Mouse (Mus musculus): ENCODE results near the gene Fblim1. TPM values are rescaled to one million over a fixed set of nuclear protein-coding genes. Genes with fewer than 3 reads are reported as not detected.

Fblim1 gene
- polyA plus RNA-seq, 1 experiment from 2014 or later: 90.1 TPM

- ATAC-seq: no peak
- in situ Hi-C loops (cut with MboI; ENCODE audit: low pct_unique_long_range_greater_than_20kb): no loop called here
Observed at GRCm38 (mm10) chr4:141541851-141542250, 64.0 kb downstream of the Fblim1 start.

GRCm38 (mm10) chr4:141540844-141541243 lies 65.1 kb downstream of the Fblim1 start:
- CTCF ChIA-PET: interaction anchor here (1.5 kb wide), 1 partner anchor 110 kb away, joined by 3 read pairs; no protein-coding TSS in a partner anchor
- POLR2A ChIA-PET: no interaction called here
- H3K27me3 ChIP-seq: no peaks in the 10 kb centered on the region
- in situ Hi-C loops (cut with MboI; ENCODE audit: low pct_unique_long_range_greater_than_20kb): no loop called here
- DNase-seq (ENCODE audit: low read depth, low spot score) (no peak), ATAC-seq (no peak)
- TF ChIP-seq CTCF (IDR thresholded peaks at IDR 0.05): no peak

More at GRCm38 (mm10) chr4:141541851-141542250, 64.0 kb downstream of the Fblim1 start:
- no peaks in the 10 kb centered on the region for H3K27me3 ChIP-seq
- ChIA-PET POLR2A (no interaction called here), CTCF (interaction anchor here (1.5 kb wide), 1 partner anchor 111 kb away, joined by 3 read pairs; no protein-coding TSS in a partner anchor)
- no peak for TF ChIP-seq CTCF (IDR thresholded peaks at IDR 0.05)
- no peak for DNase-seq (ENCODE audit: low read depth, low spot score)

- in situ Hi-C loops (cut with MboI; ENCODE audit: low pct_unique_long_range_greater_than_20kb): no loop called here
- H3K27me3 ChIP-seq: no peaks in the 10 kb centered on the region
- no peak for TF ChIP-seq CTCF (IDR thresholded peaks at IDR 0.05)
- DNase-seq (ENCODE audit: low read depth, low spot score) (no peak), ATAC-seq (no peak)
- POLR2A ChIA-PET: interaction anchor here (1.2 to 1.4 kb wide), 2 partner anchors 9 to 22 kb away, joined by 3 to 4 read pairs; no protein-coding TSS in a partner anchor
- CTCF ChIA-PET: no interaction called here
Observed at GRCm38 (mm10) chr4:141539213-141539767, 66.6 kb downstream of the Fblim1 start.

GRCm38 (mm10) chr4:141538408-141539212 lies 67.3 kb downstream of the Fblim1 start, which contains the start of gene Spen:
TSS of gene Spen (minus strand) at chr4:141538597.
- peak; percentile 78 for ATAC-seq
- in situ Hi-C loops (cut with MboI; ENCODE audit: low pct_unique_long_range_greater_than_20kb): no loop called here
- CTCF ChIA-PET: interaction anchor here (0.7 kb wide), 1 partner anchor 8 kb away, joined by 3 read pairs; no protein-coding TSS in a partner anchor
- POLR2A ChIA-PET: interaction anchor here (0.6 to 1.4 kb wide), 3 partner anchors 10 to 467 kb away, joined by 3 to 5 read pairs (median 4); no protein-coding TSS in a partner anchor
- TF ChIP-seq CTCF (IDR thresholded peaks at IDR 0.05): no peak
- no peaks in the 10 kb centered on the region for H3K27me3 ChIP-seq
- peak; percentile 73 for DNase-seq (ENCODE audit: low read depth, low spot score)

GRCm38 (mm10) chr4:141537706-141538407 lies 68.0 kb downstream of the Fblim1 start:
- DNase-seq (ENCODE audit: low read depth, low spot score) (no peak), ATAC-seq (no peak)
- ChIA-PET CTCF (interaction anchor here (0.7 kb wide), 1 partner anchor 9 kb away, joined by 3 read pairs; no protein-coding TSS in a partner anchor), POLR2A (interaction anchor here (0.6 to 1.0 kb wide), 2 partner anchors 8 to 468 kb away, joined by 3 to 5 read pairs; no protein-coding TSS in a partner anchor)
- in situ Hi-C loops (cut with MboI; ENCODE audit: low pct_unique_long_range_greater_than_20kb): no loop called here
- no peaks in the 10 kb centered on the region for H3K27me3 ChIP-seq
- no peak for TF ChIP-seq CTCF (IDR thresholded peaks at IDR 0.05)

GRCm38 (mm10) chr4:141537226-141537610 lies 68.7 kb downstream of the Fblim1 start:
- no peak for DNase-seq (ENCODE audit: low read depth, low spot score)
- in situ Hi-C loops (cut with MboI; ENCODE audit: low pct_unique_long_range_greater_than_20kb): no loop called here
- no peak for TF ChIP-seq CTCF (IDR thresholded peaks at IDR 0.05)
- ChIA-PET CTCF (no interaction called here), POLR2A (interaction anchor here (1.0 kb wide), 1 partner anchor 9 kb away, joined by 3 read pairs; no protein-coding TSS in a partner anchor)
- H3K27me3 ChIP-seq: no peaks in the 10 kb centered on the region
- ATAC-seq: no peak

GRCm38 (mm10) chr4:141536291-141537225 lies 69.3 kb downstream of the Fblim1 start:
- DNase-seq (ENCODE audit: low read depth, low spot score) (no peak), ATAC-seq (no peak)
- H3K27me3 ChIP-seq: no peaks in the 10 kb centered on the region
- ChIA-PET CTCF (no interaction called here), POLR2A (no interaction called here)
- no peak for TF ChIP-seq CTCF (IDR thresholded peaks at IDR 0.05)
- in situ Hi-C loops (cut with MboI; ENCODE audit: low pct_unique_long_range_greater_than_20kb): no loop called here

GRCm38 (mm10) chr4:141534947-141535680 lies 70.8 kb downstream of the Fblim1 start:
- DNase-seq (ENCODE audit: low read depth, low spot score): no peak
- TF ChIP-seq CTCF (IDR thresholded peaks at IDR 0.05): no peak
- POLR2A ChIA-PET: interaction anchor here (0.6 kb wide), 1 partner anchor 46 kb away, joined by 4 read pairs; no protein-coding TSS in a partner anchor

GRCm38 (mm10) chr4:141530979-141531378 lies 74.9 kb downstream of the Fblim1 start:
- POLR2A ChIA-PET: no interaction called here
- TF ChIP-seq CTCF (IDR thresholded peaks at IDR 0.05): no peak
- CTCF ChIA-PET: no interaction called here
- ATAC-seq (no peak), DNase-seq (ENCODE audit: low read depth, low spot score) (no peak)
- in situ Hi-C loops (cut with MboI; ENCODE audit: low pct_unique_long_range_greater_than_20kb): no loop called here
- no peaks in the 10 kb centered on the region for H3K27me3 ChIP-seq

More at GRCm38 (mm10) chr4:141534947-141535680, 70.8 kb downstream of the Fblim1 start:
- no peak for ATAC-seq
- CTCF ChIA-PET: no interaction called here
- no peaks in the 10 kb centered on the region for H3K27me3 ChIP-seq
- in situ Hi-C loops (cut with MboI; ENCODE audit: low pct_unique_long_range_greater_than_20kb): no loop called here
